Mouse (Mus musculus) MEL (cell line): Measurements from ENCODE around the gene Hsd3b7. TPM values are rescaled to one million over a fixed set of nuclear protein-coding genes. Genes with fewer than 3 reads are reported as not detected.
A peak's percentile ranks its signal among the peaks of the same experiment; 100 is the strongest.
"Not testable (repeated sequence)": the region's sequence is repeated elsewhere in the genome, so short reads cannot be mapped to it uniquely, and the experiment has no call there.

ENCODE experiments used
- DNase-seq: peaks from one replicate; pipeline ENCODE4 v3.0.0; 2011; ENCODE audit warnings: low read depth, low spot score
- H3K27ac ChIP-seq: 2 replicates; pipeline ENCODE4 v1.5.1; 2012; ENCODE audit warnings: low read depth, mild to moderate bottlenecking, control low read depth, low read length, moderate library complexity; ENCODE audit not compliant: control insufficient read depth
- H3K27me3 ChIP-seq, 2 experiments: fragments of 150-350 bp in 1 of 2; sonication (generic) in 1 of 2; 2 replicates each; pipeline ENCODE4 v1.6.1; 2012; ENCODE audit warnings: low read length in 2 of 2, mild to moderate bottlenecking in 2 of 2, improper control_type of control experiment in 1 of 2, moderate library complexity in 1 of 2; ENCODE audit not compliant: insufficient read depth in 2 of 2, control insufficient read depth in 1 of 2
- H3K36me3 ChIP-seq, 2 experiments: 2 replicates each; pipeline ENCODE4 v1.6.1; 2012 to 2014; ENCODE audit warnings: low read length in 2 of 2, improper control_type of control experiment in 1 of 2, inconsistent platforms in 1 of 2, mild to moderate bottlenecking in 1 of 2; ENCODE audit not compliant: insufficient read depth in 2 of 2, control insufficient read depth in 1 of 2
- H3K4me1 ChIP-seq, 2 experiments: fragments of 150-350 bp in 1 of 2; sonication (generic) in 1 of 2; 2 replicates each; pipeline ENCODE4 v1.6.1; 2012; ENCODE audit warnings: low read length in 2 of 2, improper control_type of control experiment in 1 of 2, mild to moderate bottlenecking in 1 of 2; ENCODE audit not compliant: insufficient read depth in 2 of 2, control insufficient read depth in 1 of 2
- H3K4me3 ChIP-seq, 2 experiments: fragments of 150-350 bp in 1 of 2; sonication (generic) in 1 of 2; 2 replicates each; pipeline ENCODE4 v1.5.1; 2012; ENCODE audit warnings: low read depth in 2 of 2, low read length in 2 of 2, mild to moderate bottlenecking in 2 of 2, moderate library complexity in 2 of 2, control low read depth in 1 of 2, improper control_type of control experiment in 1 of 2; ENCODE audit not compliant: control insufficient read depth in 1 of 2, insufficient read depth in 1 of 2
- H3K79me2 ChIP-seq: 2 replicates; pipeline ENCODE4 v1.6.1; 2012; ENCODE audit warnings: mild to moderate bottlenecking, low read length, moderate library complexity; ENCODE audit not compliant: control insufficient read depth, poor library complexity, insufficient read depth
- H3K9ac ChIP-seq: 2 replicates; pipeline ENCODE4 v1.6.1; 2012; ENCODE audit warnings: low read depth, mild to moderate bottlenecking, control low read depth, low read length, moderate library complexity; ENCODE audit not compliant: control insufficient read depth, poor library complexity, severe bottlenecking
- H3K9me3 ChIP-seq: fragments of 150-350 bp; sonication (generic); replicated peaks from 2 replicates; pipeline ENCODE4 v1.6.1; 2012; ENCODE audit warnings: mild to moderate bottlenecking, low read length, improper control_type of control experiment, moderate library complexity; ENCODE audit not compliant: insufficient read depth
- CTCF ChIP-seq, 3 experiments: IDR thresholded peaks in 2 of 3; conservative IDR thresholded peaks in 1 of 3; 2 replicates each; pipeline ENCODE4 v1.5.1; 2011 to 2012; ENCODE audit warnings: low read length in 3 of 3, low read depth in 2 of 3, mild to moderate bottlenecking in 2 of 3, improper control_type of control experiment in 1 of 3, inconsistent platforms in 1 of 3, mixed read lengths in 1 of 3, moderate library complexity in 1 of 3; ENCODE audit not compliant: control insufficient read depth in 1 of 3, insufficient read depth in 1 of 3, poor library complexity in 1 of 3, severe bottlenecking in 1 of 3
- E2F4 ChIP-seq: IDR thresholded peaks from 2 replicates; pipeline ENCODE4 v1.6.1; 2011; ENCODE audit warnings: low read depth, low read length, improper control_type of control experiment, borderline replicate concordance
- ELF1 ChIP-seq: IDR thresholded peaks from 2 replicates; pipeline ENCODE4 v1.6.1; 2014; ENCODE audit warnings: low read depth, mild to moderate bottlenecking, inconsistent platforms, low read length, improper control_type of control experiment, moderate library complexity
- ETS1 ChIP-seq: IDR thresholded peaks from 2 replicates; pipeline ENCODE4 v1.6.1; 2012; ENCODE audit warnings: low read depth, mild to moderate bottlenecking, inconsistent platforms, low read length, improper control_type of control experiment, moderate library complexity
- GATA1 ChIP-seq: IDR thresholded peaks from 2 replicates; pipeline ENCODE4 v1.6.1; 2011; ENCODE audit warnings: low read depth, low read length, improper control_type of control experiment
- HCFC1 ChIP-seq: IDR thresholded peaks from 2 replicates; pipeline ENCODE4 v1.6.1; 2012; ENCODE audit warnings: low read depth, mild to moderate bottlenecking, inconsistent platforms, low read length, improper control_type of control experiment, moderate library complexity
- JUND ChIP-seq: IDR thresholded peaks from 2 replicates; pipeline ENCODE4 v1.6.1; 2011; ENCODE audit warnings: low read depth, mild to moderate bottlenecking, improper control_type of control experiment, low read length
- KAT2A ChIP-seq: conservative IDR thresholded peaks from 2 replicates; pipeline ENCODE4 v1.6.1; 2012; ENCODE audit warnings: low read depth, low read length, improper control_type of control experiment, inconsistent platforms
- MAZ ChIP-seq: IDR thresholded peaks from 2 replicates; pipeline ENCODE4 v1.6.1; 2012; ENCODE audit warnings: low read depth, mild to moderate bottlenecking, inconsistent platforms, low read length, improper control_type of control experiment
- MYB ChIP-seq: IDR thresholded peaks from 2 replicates; pipeline ENCODE4 v1.6.1; 2011; ENCODE audit warnings: mild to moderate bottlenecking, low read depth, low read length, improper control_type of control experiment
- NELFE ChIP-seq: IDR thresholded peaks from 2 replicates; pipeline ENCODE4 v1.6.1; 2011; ENCODE audit warnings: low read depth, low read length, improper control_type of control experiment
- POLR2A ChIP-seq, 2 experiments: IDR thresholded peaks; 2 replicates each; pipeline ENCODE4 v1.6.1; 2011 to 2012; ENCODE audit warnings: low read length in 2 of 2, mild to moderate bottlenecking in 2 of 2, control low read depth in 1 of 2, improper control_type of control experiment in 1 of 2, low read depth in 1 of 2, moderate library complexity in 1 of 2; ENCODE audit not compliant: control insufficient read depth in 1 of 2, insufficient read depth in 1 of 2, poor library complexity in 1 of 2
- RCOR1 ChIP-seq: IDR thresholded peaks from 2 replicates; pipeline ENCODE4 v1.6.1; 2012; ENCODE audit warnings: low read depth, mild to moderate bottlenecking, inconsistent platforms, low read length, improper control_type of control experiment
- TCF12 ChIP-seq: IDR thresholded peaks from 2 replicates; pipeline ENCODE4 v1.6.1; 2014; ENCODE audit warnings: low read depth, mild to moderate bottlenecking, inconsistent platforms, low read length, improper control_type of control experiment, moderate library complexity
- polyA plus RNA-seq, 2 experiments: library from polyadenylated mRNA; stranded (reverse) in 1 of 2; unstranded in 1 of 2; fragments of >175 nt in 1 of 2; fragments of >200 nt in 1 of 2; gene quantifications; 2 replicates each; pipeline versions ENCODE4 v1.2.1 to v1.2.4; 2012; ENCODE audit warnings: low replicate concordance in 2 of 2, low read depth in 1 of 2; ENCODE audit not compliant: insufficient read length in 2 of 2, insufficient read depth in 1 of 2, missing spikeins in 1 of 2
- total RNA-seq: library from RNA; depleted of rRNA; stranded (reverse); fragments of 300-350 nt; gene quantifications from 2 replicates; pipeline ENCODE4 v1.2.3, GENCODE M21; 2012

The Hsd3b7 gene
- total and polyA plus RNA-seq, 3 experiments = 0.75 to 1.4 TPM; not detected in 1

- not testable (repeated sequence) for H3K27ac ChIP-seq, H3K9ac ChIP-seq, H3K4me3 ChIP-seq, H3K79me2 ChIP-seq, H3K27me3 ChIP-seq, H3K36me3 ChIP-seq, H3K9me3 ChIP-seq, H3K4me1 ChIP-seq
- peak in 2 of 3 experiments; percentile 10 to 34; a peak in 3 of 6 replicates for TF ChIP-seq CTCF (IDR thresholded peaks at IDR 0.05 in 2 of 3, conservative IDR thresholded peaks at IDR 0.05 in 1 of 3; ENCODE audit: control insufficient read depth in 1 of 3, insufficient read depth in 1 of 3, low read depth in 2 of 3, low read length in 3 of 3, poor library complexity in 1 of 3, severe bottlenecking in 1 of 3)
- DNase-seq = peak; percentile 35
Measured at GRCm38 (mm10) chr7:127837878-127838277, 37.5 kb downstream of the Hsd3b7 start.

GRCm38 (mm10) chr7:127840031-127840430 lies 39.6 kb downstream of the Hsd3b7 start:
- peak; percentile 27 for DNase-seq
- peak overlapping the region; percentile 99; the same call in 1 of the 2 replicates for H3K9ac ChIP-seq
- H3K9me3 ChIP-seq, H3K79me2 ChIP-seq, H3K4me1 ChIP-seq, H3K4me3 ChIP-seq, H3K36me3 ChIP-seq, H3K27me3 ChIP-seq: not testable (repeated sequence)
- TF ChIP-seq CTCF (IDR thresholded peaks at IDR 0.05 in 2 of 3, conservative IDR thresholded peaks at IDR 0.05 in 1 of 3; ENCODE audit: control insufficient read depth in 1 of 3, insufficient read depth in 1 of 3, low read depth in 2 of 3, low read length in 3 of 3, poor library complexity in 1 of 3, severe bottlenecking in 1 of 3) = peak in 1 of 3 experiments; percentile 17; a peak in 1 of 6 replicates
- H3K27ac ChIP-seq = peak overlapping the region; percentile 98

- H3K9ac ChIP-seq = peak overlapping the region; percentile 99
- peak overlapping the region; percentile 98 for H3K27ac ChIP-seq
- 0 out of 4 replicates have a peak, but pooled peaks cover 0 to 10% of the 10 kb centered on the region in 2 experiments for H3K4me1 ChIP-seq
- H3K4me3 ChIP-seq = peak overlapping the region; percentile 35 to 57
- peaks cover 0 to 7% of the 10 kb centered on the region in 2 experiments; a peak in 1 of 4 replicates for H3K36me3 ChIP-seq
- TF ChIP-seq MYB = no peak
- TF ChIP-seq MAZ = no peak
- no peak for TF ChIP-seq ELF1
- no peak for TF ChIP-seq TCF12
- TF ChIP-seq E2F4 = no peak
- no peak for TF ChIP-seq GATA1
- no peak for TF ChIP-seq NELFE
- no peak for TF ChIP-seq KAT2A
- no peak; a peak in 1 of 4 replicates for TF ChIP-seq POLR2A (IDR thresholded peaks at IDR 0.05; ENCODE audit: control insufficient read depth in 1 of 2, insufficient read depth in 1 of 2, low read depth in 1 of 2, low read length in 2 of 2, poor library complexity in 1 of 2)
- no peak for TF ChIP-seq HCFC1
- TF ChIP-seq ETS1 = no peak
- TF ChIP-seq RCOR1 = no peak
- TF ChIP-seq JUND = no peak
- peak; percentile 79 for DNase-seq
- no peaks in the 10 kb centered on the region for H3K9me3 ChIP-seq
- no peaks in the 10 kb centered on the region for H3K27me3 ChIP-seq
- peaks cover 7% of the 10 kb centered on the region; the same call in 1 of the 2 replicates for H3K79me2 ChIP-seq
Measured at GRCm38 (mm10) chr7:127840886-127841285, 40.5 kb downstream of the Hsd3b7 start.
